Mouse (Mus musculus): ENCODE data around the gene Dmpk.

DNA sequence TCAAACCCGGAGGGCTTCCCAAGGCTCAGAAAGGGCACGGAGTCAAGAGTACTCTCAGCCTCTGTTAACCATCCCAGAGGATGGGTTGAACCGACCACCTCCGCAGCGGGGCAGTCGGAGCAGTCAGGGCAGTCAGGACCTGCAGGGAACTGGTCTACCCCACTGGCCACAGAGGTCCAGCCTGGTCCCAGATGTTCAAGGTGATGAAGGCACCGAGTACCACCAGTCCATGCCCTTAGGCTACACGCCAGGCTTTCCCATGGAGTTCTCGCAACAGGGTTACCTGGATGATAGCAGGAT is 28.9 kb upstream of the Dmpk start:
- TF ChIP-seq POLR2A (IDR thresholded peaks at IDR 0.05; ENCODE audit: control insufficient read depth, extremely low read depth, insufficient read depth, low read length, poor library complexity) (no peak), CTCF (IDR thresholded peaks at IDR 0.05; ENCODE audit: borderline replicate concordance, control insufficient read depth, extremely low read depth, insufficient read depth, low read length, poor library complexity) (no peak)
